Mouse (Mus musculus): ENCODE measurements around the gene Vac14.

GRCm38 (mm10) chr8:110645340-110645739 is 27.0 kb downstream of the Vac14 start:
- no peak for TF ChIP-seq POLR2A (IDR thresholded peaks at IDR 0.05; ENCODE audit: low read depth, low read length)
- TF ChIP-seq CTCF (IDR thresholded peaks at IDR 0.05; ENCODE audit: extremely low read depth, insufficient read depth, insufficient read length, insufficient replicate concordance), result no peak
